Mouse (Mus musculus) kidney, embryonic 15.5 days (tissue): ENCODE results near the gene Ehd4. TPM values are rescaled to one million over a fixed set of nuclear protein-coding genes. Genes with fewer than 3 reads are reported as not detected.

Experiments used
- ATAC-seq: fragments of 200-750 bp; cut with Nextera tagmentation; replicated peaks from 2 replicates; pipeline ENCODE4 v1.8.0; 2017; ENCODE audit warnings: moderate TSS enrichment; ENCODE audit not compliant: low FRiP score
- H3K27ac ChIP-seq: fragments of 300-500 bp; sonication (generic); 2 replicates; pipeline ENCODE4 v1.5.1; 2015; ENCODE audit warnings: mild to moderate bottlenecking, inconsistent platforms
- H3K27me3 ChIP-seq: fragments of 300-500 bp; sonication (generic); 2 replicates; pipeline ENCODE4 v1.6.1; 2015; ENCODE audit warnings: inconsistent platforms
- H3K36me3 ChIP-seq: fragments of 300-500 bp; sonication (generic); 2 replicates; pipeline ENCODE4 v1.6.1; 2015; ENCODE audit warnings: inconsistent platforms
- H3K4me1 ChIP-seq: fragments of 300-500 bp; sonication (generic); 2 replicates; pipeline ENCODE4 v1.6.1; 2015; ENCODE audit warnings: inconsistent platforms
- H3K4me2 ChIP-seq: fragments of 300-500 bp; sonication (generic); 2 replicates; pipeline ENCODE4 v1.6.1; 2015; ENCODE audit warnings: moderate library complexity, mild to moderate bottlenecking, inconsistent platforms
- H3K4me3 ChIP-seq: fragments of 300-500 bp; sonication (generic); replicated peaks from 2 replicates; pipeline ENCODE4 v1.5.1; 2015; ENCODE audit warnings: mild to moderate bottlenecking, inconsistent platforms
- H3K9ac ChIP-seq: fragments of 300-500 bp; sonication (generic); 2 replicates; pipeline ENCODE4 v1.6.1; 2015; ENCODE audit warnings: mild to moderate bottlenecking, inconsistent platforms
- H3K9me3 ChIP-seq: fragments of 300-500 bp; sonication (generic); replicated peaks from 2 replicates; pipeline ENCODE4 v1.6.1; 2016; ENCODE audit warnings: inconsistent platforms
- WGBS: fragments of 180-500 bp; shearing (Covaris S2); methylation state at CpG from one replicate; pipeline ENCODE4 v1.1.7; 2015; ENCODE audit warnings: mixed read lengths; 5-methylcytosine and 5-hydroxymethylcytosine counted together
- polyA plus RNA-seq: library from polyadenylated mRNA; unstranded; fragments of >200 nt; fragmentation: Nextera tagmentation; extraction: Ambion mirVana; gene quantifications from 2 replicates; pipeline ENCODE4 v1.2.1, GENCODE M21; 2015

The Ehd4 gene
- polyA plus RNA-seq, 1 experiment from 2014 or later = 66.6 TPM

GRCm38 (mm10) chr2:120159434-120159833 lies 5.0 kb upstream of the Ehd4 start:
- Histone ChIP-seq H3K27me3 (no peaks in the 10 kb centered on the region), H3K4me3 (no peak overlapping the region), H3K4me1 (peaks cover 7% of the 10 kb centered on the region; the same call in 1 of the 2 replicates), H3K27ac (0 out of 2 replicates have a peak overlapping the region, but pooled peaks have one; percentile 9), H3K9me3 (no peaks in the 10 kb centered on the region), H3K4me2 (no peak overlapping the region), H3K9ac (no peak overlapping the region), H3K36me3 (no peaks in the 10 kb centered on the region)
- WGBS = 83% methylated on average over 2 of the region's 2 CpGs
- ATAC-seq = no peak

DNA sequence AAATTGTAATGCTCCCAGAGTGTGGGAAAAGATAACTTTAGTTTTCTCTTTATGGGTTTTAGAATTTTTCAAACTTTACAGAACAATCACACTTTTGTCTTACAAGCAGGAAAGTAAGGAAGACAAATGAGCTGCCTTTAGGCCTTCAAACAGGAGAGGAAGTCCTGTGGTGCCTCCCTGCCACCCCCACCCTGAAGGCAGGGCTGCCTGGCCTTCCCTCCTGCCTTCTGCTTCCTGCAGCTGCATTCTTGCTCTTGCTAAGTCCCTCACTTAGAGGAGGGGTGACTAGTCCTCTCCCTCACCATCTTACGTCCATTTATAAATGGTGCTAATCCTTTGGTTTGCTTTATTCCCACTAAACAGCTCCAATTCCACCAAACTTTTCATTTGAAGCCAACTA lies 4.4 kb upstream of the Ehd4 start:
- no peak for ATAC-seq
- 53% methylated on average over 1 of the region's 1 CpGs for WGBS
- Histone ChIP-seq H3K9me3 (no peaks in the 10 kb centered on the region), H3K4me3 (no peak overlapping the region), H3K4me1 (peaks cover 10% of the 10 kb centered on the region), H3K27me3 (no peaks in the 10 kb centered on the region), H3K9ac (no peak overlapping the region), H3K36me3 (no peaks in the 10 kb centered on the region), H3K4me2 (no peak overlapping the region), H3K27ac (no peak overlapping the region)

GRCm38 (mm10) chr2:120158016-120158415 lies 3.6 kb upstream of the Ehd4 start:
- ATAC-seq = no peak
- Histone ChIP-seq H3K9ac (no peak overlapping the region), H3K27ac (0 out of 2 replicates have a peak overlapping the region, but pooled peaks have one; percentile 13), H3K27me3 (no peaks in the 10 kb centered on the region), H3K4me2 (no peak overlapping the region), H3K36me3 (no peaks in the 10 kb centered on the region), H3K9me3 (no peaks in the 10 kb centered on the region), H3K4me3 (no peak overlapping the region), H3K4me1 (peaks cover 15% of the 10 kb centered on the region)
- 54% methylated on average over 5 of the region's 5 CpGs for WGBS

- 68% methylated on average over 2 of the region's 2 CpGs for WGBS
- peaks cover 15% of the 10 kb centered on the region for H3K4me1 ChIP-seq
- no peak for ATAC-seq
- no peaks in the 10 kb centered on the region for H3K27me3 ChIP-seq
- no peak overlapping the region for H3K9ac ChIP-seq
- no peaks in the 10 kb centered on the region for H3K9me3 ChIP-seq
- H3K4me2 ChIP-seq = no peak overlapping the region
- H3K27ac ChIP-seq = no peak overlapping the region
- H3K36me3 ChIP-seq = no peaks in the 10 kb centered on the region
- H3K4me3 ChIP-seq = no peak overlapping the region
Measured at GRCm38 (mm10) chr2:120157606-120158005, 3.2 kb upstream of the Ehd4 start.

GRCm38 (mm10) chr2:120153586-120154360 lies 633 bp downstream of the Ehd4 start:
- Histone ChIP-seq H3K27ac (peak overlapping the region; percentile 77), H3K27me3 (no peaks in the 10 kb centered on the region), H3K36me3 (no peaks in the 10 kb centered on the region), H3K4me2 (peak overlapping the region; percentile 99), H3K4me1 (peaks cover 13% of the 10 kb centered on the region), H3K9me3 (no peaks in the 10 kb centered on the region), H3K4me3 (peak overlapping the region; percentile 82), H3K9ac (peak overlapping the region; percentile 68)
- peak; percentile 66 for ATAC-seq
- under 1% methylated on average over 38 of the region's 38 CpGs for WGBS

- no peaks in the 10 kb centered on the region for H3K36me3 ChIP-seq
- H3K9ac ChIP-seq = no peak overlapping the region
- H3K4me2 ChIP-seq = no peak overlapping the region
- no peak overlapping the region for H3K4me3 ChIP-seq
- 79% methylated on average over 3 of the region's 3 CpGs for WGBS
- H3K4me1 ChIP-seq = peaks cover 13% of the 10 kb centered on the region
- ATAC-seq = no peak
- H3K27me3 ChIP-seq = no peaks in the 10 kb centered on the region
- no peak overlapping the region for H3K27ac ChIP-seq
- H3K9me3 ChIP-seq = no peaks in the 10 kb centered on the region
Measured at GRCm38 (mm10) chr2:120150571-120150970, 3.8 kb downstream of the Ehd4 start.

GRCm38 (mm10) chr2:120149634-120150033 lies 4.8 kb downstream of the Ehd4 start:
- no peak overlapping the region for H3K4me2 ChIP-seq
- ATAC-seq = no peak
- H3K27ac ChIP-seq = no peak overlapping the region
- 87% methylated on average over 7 of the region's 7 CpGs for WGBS
- H3K36me3 ChIP-seq = no peaks in the 10 kb centered on the region
- no peaks in the 10 kb centered on the region for H3K9me3 ChIP-seq
- peaks cover 8% of the 10 kb centered on the region for H3K4me1 ChIP-seq
- H3K9ac ChIP-seq = no peak overlapping the region
- no peaks in the 10 kb centered on the region for H3K27me3 ChIP-seq
- H3K4me3 ChIP-seq = no peak overlapping the region

GRCm38 (mm10) chr2:120147999-120148398 lies 6.4 kb downstream of the Ehd4 start:
- Histone ChIP-seq H3K9me3 (no peaks in the 10 kb centered on the region), H3K27me3 (no peaks in the 10 kb centered on the region), H3K4me1 (no peaks in the 10 kb centered on the region), H3K4me2 (no peak overlapping the region), H3K9ac (no peak overlapping the region), H3K36me3 (no peaks in the 10 kb centered on the region), H3K27ac (no peak overlapping the region), H3K4me3 (no peak overlapping the region)
- ATAC-seq = peak; percentile 58; the same call in 1 of the 2 replicates
- 66% methylated on average over 3 of the region's 3 CpGs for WGBS

DNA sequence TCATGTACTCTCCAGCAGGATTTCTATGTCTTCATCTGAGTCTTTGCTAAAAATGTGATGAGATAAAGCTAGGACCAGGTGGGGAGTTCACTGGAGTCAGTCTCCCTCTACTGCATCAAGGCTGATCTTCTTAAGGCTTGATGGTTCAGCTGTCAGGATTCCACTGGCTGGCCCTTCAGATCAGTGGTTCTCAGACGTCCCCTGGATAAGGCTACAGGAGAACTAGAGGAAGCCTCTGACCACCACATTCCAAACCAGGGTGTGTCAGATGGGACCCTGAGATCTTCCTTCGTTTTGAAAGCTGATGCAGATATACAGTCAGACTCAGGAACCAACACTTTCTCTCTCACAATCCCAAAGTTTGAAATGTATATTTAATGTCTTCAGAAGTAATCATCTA lies 7.0 kb downstream of the Ehd4 start:
- WGBS = 45% methylated on average over 2 of the region's 2 CpGs
- Histone ChIP-seq H3K27me3 (no peaks in the 10 kb centered on the region), H3K4me3 (no peak overlapping the region), H3K36me3 (no peaks in the 10 kb centered on the region), H3K4me2 (no peak overlapping the region), H3K9me3 (no peaks in the 10 kb centered on the region), H3K9ac (no peak overlapping the region), H3K4me1 (no peaks in the 10 kb centered on the region), H3K27ac (no peak overlapping the region)
- ATAC-seq = no peak

GRCm38 (mm10) chr2:120146543-120146942 lies 7.9 kb downstream of the Ehd4 start:
- Histone ChIP-seq H3K9me3 (no peaks in the 10 kb centered on the region), H3K27ac (no peak overlapping the region), H3K4me3 (no peak overlapping the region), H3K4me1 (no peaks in the 10 kb centered on the region), H3K27me3 (no peaks in the 10 kb centered on the region), H3K4me2 (no peak overlapping the region), H3K36me3 (no peaks in the 10 kb centered on the region), H3K9ac (no peak overlapping the region)
- WGBS = 63% methylated on average over 2 of the region's 2 CpGs
- no peak for ATAC-seq

- no peaks in the 10 kb centered on the region for H3K36me3 ChIP-seq
- ATAC-seq = no peak
- H3K27ac ChIP-seq = no peak overlapping the region
- H3K4me1 ChIP-seq = 0 out of 2 replicates have a peak, but pooled peaks cover 2% of the 10 kb centered on the region
- H3K4me2 ChIP-seq = no peak overlapping the region
- H3K4me3 ChIP-seq = no peak overlapping the region
- no peak overlapping the region for H3K9ac ChIP-seq
- H3K27me3 ChIP-seq = no peaks in the 10 kb centered on the region
- H3K9me3 ChIP-seq = no peaks in the 10 kb centered on the region
- 87% methylated on average over 4 of the region's 4 CpGs for WGBS
Measured at GRCm38 (mm10) chr2:120144390-120144789, 10.0 kb downstream of the Ehd4 start.

- H3K36me3 ChIP-seq = no peaks in the 10 kb centered on the region
Measured at GRCm38 (mm10) chr2:120142336-120142735, 12.1 kb downstream of the Ehd4 start.

More at GRCm38 (mm10) chr2:120142336-120142735, 12.1 kb downstream of the Ehd4 start:
- Histone ChIP-seq H3K4me3 (no peak overlapping the region), H3K4me1 (0 out of 2 replicates have a peak, but pooled peaks cover 2% of the 10 kb centered on the region), H3K4me2 (no peak overlapping the region), H3K27me3 (no peaks in the 10 kb centered on the region), H3K9ac (no peak overlapping the region), H3K27ac (no peak overlapping the region), H3K9me3 (no peaks in the 10 kb centered on the region)
- ATAC-seq = no peak
- 71% methylated on average over 5 of the region's 5 CpGs for WGBS
